Mouse (Mus musculus): ENCODE data around the gene Nup62. TPM values are rescaled to one million over a fixed set of nuclear protein-coding genes. Genes with fewer than 3 reads are reported as not detected.

Gene Nup62
- 1.8 TPM for polyA plus RNA-seq (2014; fragmentation: Illumina TruSeq; extraction: RNeasy Lipid Tissue Mini Kit (QIAGEN cat#74804); ENCODE audit: low read depth, low replicate concordance)

DNA sequence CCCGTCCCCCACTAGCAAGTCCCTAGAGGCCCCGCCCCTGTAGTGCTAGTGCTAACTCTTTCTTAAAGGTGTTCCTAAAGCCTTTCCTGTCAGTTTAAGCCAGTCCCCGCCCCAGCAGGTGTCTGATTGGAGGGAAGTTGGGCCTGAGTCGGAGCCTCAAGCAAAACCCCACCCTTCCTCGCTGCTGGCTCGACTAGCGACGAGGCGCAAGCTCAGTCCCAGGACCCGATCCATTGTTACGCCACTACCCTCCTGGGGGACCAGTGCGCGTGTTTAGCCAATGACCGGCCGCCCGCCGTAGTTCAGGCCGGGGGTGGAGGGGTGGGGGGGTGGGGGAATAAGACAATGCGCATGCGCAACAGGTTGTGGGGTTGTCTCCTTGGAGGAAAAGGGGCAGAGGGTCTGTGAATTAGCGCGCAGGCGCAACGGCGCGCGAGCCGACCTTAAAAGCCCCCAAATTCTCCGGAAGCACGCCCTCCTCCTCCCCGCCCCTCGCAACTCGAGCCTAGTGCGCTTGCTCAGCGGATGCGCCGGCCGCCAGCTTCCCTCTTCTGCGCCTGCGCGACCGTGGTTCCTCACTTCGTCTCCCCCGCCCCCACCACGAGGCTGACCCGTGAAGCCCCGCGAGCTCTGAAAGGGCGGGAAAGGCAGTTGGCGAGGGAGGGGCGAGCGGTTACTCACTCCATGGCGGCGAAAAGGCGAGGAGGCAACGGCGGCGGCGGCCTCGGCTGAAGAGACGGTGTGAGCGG, at the start of gene Nup62, which contains the start of gene Il4i1:
Gene Nup62, plus strand, starts transcription at position 368 of the 749 bp plus-strand sequence.
Gene Il4i1, plus strand, starts transcription at position 667 of the 749 bp plus-strand sequence.

GRCm38 (mm10) chr7:44816470-44817021, 658 bp downstream of the Nup62 start, which contains the start of gene Atf5:
Gene Atf5 (minus strand): TSS chr7:44816658.

GRCm38 (mm10) chr7:44848561-44849415, 32.9 kb downstream of the Nup62 start, which contains the start of the genes Akt1s1 and Tbc1d17:
Gene Akt1s1 (plus strand): TSS chr7:44848991.
Gene Tbc1d17 (minus strand): TSS chr7:44849079.

GRCm38 (mm10) chr7:44857042-44857552, 41.2 kb downstream of the Nup62 start, which contains the start of gene Pnkp:
Gene Pnkp (plus strand): TSS chr7:44857139.

GRCm38 (mm10) chr7:44869697-44870528, 54.0 kb downstream of the Nup62 start, which contains the start of gene Ptov1:
Gene Ptov1 (minus strand): TSS chr7:44869788.

Other genes starting within 250 kb of the Nup62 start
- 869 TPM for gene Napsa, start 243.7 kb upstream of the Nup62 start, polyA plus RNA-seq (2014; fragmentation: Illumina TruSeq; extraction: RNeasy Lipid Tissue Mini Kit (QIAGEN cat#74804); ENCODE audit: low read depth, low replicate concordance)
- 2.7 TPM for gene Kcnc3, start 225.4 kb upstream of the Nup62 start, polyA plus RNA-seq (2014; fragmentation: Illumina TruSeq; extraction: RNeasy Lipid Tissue Mini Kit (QIAGEN cat#74804); ENCODE audit: low read depth, low replicate concordance)
- gene Myh14, start 145.2 kb upstream of the Nup62 start, polyA plus RNA-seq (2014; fragmentation: Illumina TruSeq; extraction: RNeasy Lipid Tissue Mini Kit (QIAGEN cat#74804); ENCODE audit: low read depth, low replicate concordance): 0.12 TPM
- not detected for gene Izumo2, start 107.3 kb upstream of the Nup62 start, polyA plus RNA-seq (2014; fragmentation: Illumina TruSeq; extraction: RNeasy Lipid Tissue Mini Kit (QIAGEN cat#74804); ENCODE audit: low read depth, low replicate concordance)
- gene Vrk3, start 67.7 kb upstream of the Nup62 start, polyA plus RNA-seq (2014; fragmentation: Illumina TruSeq; extraction: RNeasy Lipid Tissue Mini Kit (QIAGEN cat#74804); ENCODE audit: low read depth, low replicate concordance): 11.6 TPM
- 0.16 TPM for gene Zfp473, start 65.0 kb upstream of the Nup62 start, polyA plus RNA-seq (2014; fragmentation: Illumina TruSeq; extraction: RNeasy Lipid Tissue Mini Kit (QIAGEN cat#74804); ENCODE audit: low read depth, low replicate concordance)
- gene Il4i1, start 299 bp downstream of the Nup62 start, polyA plus RNA-seq (2014; fragmentation: Illumina TruSeq; extraction: RNeasy Lipid Tissue Mini Kit (QIAGEN cat#74804); ENCODE audit: low read depth, low replicate concordance): not detected
- 3.4 TPM for gene Atf5, start 570 bp downstream of the Nup62 start, polyA plus RNA-seq (2014; fragmentation: Illumina TruSeq; extraction: RNeasy Lipid Tissue Mini Kit (QIAGEN cat#74804); ENCODE audit: low read depth, low replicate concordance)
- 0.93 TPM for gene Akt1s1, start 32.9 kb downstream of the Nup62 start, polyA plus RNA-seq (2014; fragmentation: Illumina TruSeq; extraction: RNeasy Lipid Tissue Mini Kit (QIAGEN cat#74804); ENCODE audit: low read depth, low replicate concordance)
- gene Tbc1d17, start 33.0 kb downstream of the Nup62 start, polyA plus RNA-seq (2014; fragmentation: Illumina TruSeq; extraction: RNeasy Lipid Tissue Mini Kit (QIAGEN cat#74804); ENCODE audit: low read depth, low replicate concordance): 0.97 TPM
- not detected for gene Pnkp, start 41.1 kb downstream of the Nup62 start, polyA plus RNA-seq (2014; fragmentation: Illumina TruSeq; extraction: RNeasy Lipid Tissue Mini Kit (QIAGEN cat#74804); ENCODE audit: low read depth, low replicate concordance)
- not detected for gene Ptov1, start 53.7 kb downstream of the Nup62 start, polyA plus RNA-seq (2014; fragmentation: Illumina TruSeq; extraction: RNeasy Lipid Tissue Mini Kit (QIAGEN cat#74804); ENCODE audit: low read depth, low replicate concordance)
- 1.4 TPM for gene Med25, start 76.6 kb downstream of the Nup62 start, polyA plus RNA-seq (2014; fragmentation: Illumina TruSeq; extraction: RNeasy Lipid Tissue Mini Kit (QIAGEN cat#74804); ENCODE audit: low read depth, low replicate concordance)
- 5.7 TPM for gene Fuz, start 80.0 kb downstream of the Nup62 start, polyA plus RNA-seq (2014; fragmentation: Illumina TruSeq; extraction: RNeasy Lipid Tissue Mini Kit (QIAGEN cat#74804); ENCODE audit: low read depth, low replicate concordance)
- 25.2 TPM for gene Ap2a1, start 113.4 kb downstream of the Nup62 start, polyA plus RNA-seq (2014; fragmentation: Illumina TruSeq; extraction: RNeasy Lipid Tissue Mini Kit (QIAGEN cat#74804); ENCODE audit: low read depth, low replicate concordance)
- not detected for gene Tsks, start 127.1 kb downstream of the Nup62 start, polyA plus RNA-seq (2014; fragmentation: Illumina TruSeq; extraction: RNeasy Lipid Tissue Mini Kit (QIAGEN cat#74804); ENCODE audit: low read depth, low replicate concordance)
- gene Cpt1c, start 158.8 kb downstream of the Nup62 start, polyA plus RNA-seq (2014; fragmentation: Illumina TruSeq; extraction: RNeasy Lipid Tissue Mini Kit (QIAGEN cat#74804); ENCODE audit: low read depth, low replicate concordance): not detected
- gene Prmt1, start 170.5 kb downstream of the Nup62 start, polyA plus RNA-seq (2014; fragmentation: Illumina TruSeq; extraction: RNeasy Lipid Tissue Mini Kit (QIAGEN cat#74804); ENCODE audit: low read depth, low replicate concordance): 5.7 TPM
- gene Irf3, start 181.6 kb downstream of the Nup62 start, polyA plus RNA-seq (2014; fragmentation: Illumina TruSeq; extraction: RNeasy Lipid Tissue Mini Kit (QIAGEN cat#74804); ENCODE audit: low read depth, low replicate concordance): 12.8 TPM
- gene Bcl2l12, start 182.6 kb downstream of the Nup62 start, polyA plus RNA-seq (2014; fragmentation: Illumina TruSeq; extraction: RNeasy Lipid Tissue Mini Kit (QIAGEN cat#74804); ENCODE audit: low read depth, low replicate concordance): not detected
- 2.1 TPM for gene Scaf1, start 200.3 kb downstream of the Nup62 start, polyA plus RNA-seq (2014; fragmentation: Illumina TruSeq; extraction: RNeasy Lipid Tissue Mini Kit (QIAGEN cat#74804); ENCODE audit: low read depth, low replicate concordance)
- 2.3 TPM for gene Rras, start 201.9 kb downstream of the Nup62 start, polyA plus RNA-seq (2014; fragmentation: Illumina TruSeq; extraction: RNeasy Lipid Tissue Mini Kit (QIAGEN cat#74804); ENCODE audit: low read depth, low replicate concordance)
- 0.12 TPM for gene Prr12, start 236.8 kb downstream of the Nup62 start, polyA plus RNA-seq (2014; fragmentation: Illumina TruSeq; extraction: RNeasy Lipid Tissue Mini Kit (QIAGEN cat#74804); ENCODE audit: low read depth, low replicate concordance)
- gene Nosip, start 246.3 kb downstream of the Nup62 start, polyA plus RNA-seq (2014; fragmentation: Illumina TruSeq; extraction: RNeasy Lipid Tissue Mini Kit (QIAGEN cat#74804); ENCODE audit: low read depth, low replicate concordance): 4.2 TPM
- 1.7 TPM for gene Prrg2, start 246.6 kb downstream of the Nup62 start, polyA plus RNA-seq (2014; fragmentation: Illumina TruSeq; extraction: RNeasy Lipid Tissue Mini Kit (QIAGEN cat#74804); ENCODE audit: low read depth, low replicate concordance)

All from kidney, adult 10 weeks (tissue).